Mouse (Mus musculus) ES-Bruce4 (cell line): ENCODE measurements around the gene Slc2a12. TPM values are rescaled to one million over a fixed set of nuclear protein-coding genes. Genes with fewer than 3 reads are reported as not detected.

Experiments
- H3K27ac ChIP-seq: 2 replicates; pipeline ENCODE4 v1.5.1; 2012; ENCODE audit warnings: low read length, inconsistent platforms; ENCODE audit not compliant: insufficient read depth
- H3K27me3 ChIP-seq: 2 replicates; pipeline ENCODE4 v1.6.1; 2012; ENCODE audit warnings: mild to moderate bottlenecking, low read length, inconsistent platforms; ENCODE audit not compliant: control insufficient read depth, poor library complexity, insufficient read depth, severe bottlenecking
- H3K36me3 ChIP-seq: 2 replicates; pipeline ENCODE4 v1.6.1; 2012; ENCODE audit warnings: inconsistent platforms, mild to moderate bottlenecking, low read length, moderate library complexity; ENCODE audit not compliant: control insufficient read depth, poor library complexity, insufficient read depth, severe bottlenecking
- H3K4me1 ChIP-seq: one replicate; pipeline ENCODE4 v1.8.1; 2011; ENCODE audit warnings: low read length; ENCODE audit not compliant: control insufficient read depth, insufficient read depth
- H3K4me3 ChIP-seq: 2 replicates; pipeline ENCODE4 v1.5.1; 2011; ENCODE audit warnings: low read depth, mild to moderate bottlenecking, low read length
- H3K9ac ChIP-seq: 2 replicates; pipeline ENCODE4 v1.6.1; 2012; ENCODE audit warnings: low read depth, mild to moderate bottlenecking, inconsistent platforms; ENCODE audit not compliant: poor library complexity, severe bottlenecking
- H3K9me3 ChIP-seq: replicated peaks from 2 replicates; pipeline ENCODE4 v1.6.1; 2012; ENCODE audit warnings: mild to moderate bottlenecking, low read length, inconsistent platforms; ENCODE audit not compliant: control insufficient read depth, poor library complexity, insufficient read depth, severe bottlenecking
- CTCF ChIP-seq: IDR thresholded peaks from one replicate; pipeline ENCODE4 v1.8.1; 2011; ENCODE audit warnings: low read depth, low read length
- EP300 ChIP-seq: IDR thresholded peaks from 2 replicates; pipeline ENCODE4 v1.6.1; 2011; ENCODE audit warnings: low read depth, low read length; ENCODE audit not compliant: insufficient read depth
- POLR2A ChIP-seq: IDR thresholded peaks from one replicate; pipeline ENCODE4 v1.8.1; 2011; ENCODE audit warnings: low read length; ENCODE audit not compliant: insufficient read depth
- polyA plus RNA-seq: library from polyadenylated mRNA; stranded (reverse); fragments of >200 nt; gene quantifications from 2 replicates; pipeline ENCODE4 v1.2.4, GENCODE M21; 2011; ENCODE audit warnings: low read depth; ENCODE audit not compliant: missing spikeins, insufficient read depth, insufficient read length

The Slc2a12 gene
- polyA plus RNA-seq, 1 experiment = 1.5 TPM

GRCm38 (mm10) chr10:22613301-22613700 is 31.5 kb upstream of the Slc2a12 start:
- Histone ChIP-seq H3K27me3 (no peaks in the 10 kb centered on the region), H3K4me1 (no peaks in the 10 kb centered on the region), H3K9ac (no peak overlapping the region), H3K9me3 (no peaks in the 10 kb centered on the region; the same call in 1 of the 2 replicates), H3K27ac (no peak overlapping the region), H3K4me3 (no peak overlapping the region), H3K36me3 (no peaks in the 10 kb centered on the region)
- TF ChIP-seq CTCF (no peak), POLR2A (no peak), EP300 (no peak)

DNA sequence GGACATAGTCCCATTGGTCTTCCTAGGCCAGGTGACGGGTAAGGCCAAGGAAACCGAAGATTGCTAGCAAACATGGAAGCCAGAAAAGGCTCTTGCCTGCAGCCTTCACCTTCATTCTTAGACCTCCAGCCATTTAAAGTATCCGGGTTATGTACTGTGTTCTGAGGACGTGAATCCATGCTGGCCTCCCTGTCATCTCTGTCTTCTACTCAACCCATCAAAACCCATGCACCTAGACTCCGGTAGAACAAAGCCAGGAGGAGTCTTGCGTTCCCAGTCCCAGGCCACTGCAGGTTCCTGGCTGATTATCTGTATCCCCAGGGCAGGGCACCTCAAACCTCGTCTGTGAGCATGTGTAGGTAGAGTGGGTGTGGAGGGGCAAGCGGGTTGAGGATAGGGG is 30.3 kb upstream of the Slc2a12 start:
- H3K9ac ChIP-seq = no peak overlapping the region
- TF ChIP-seq POLR2A (no peak), EP300 (no peak), CTCF (no peak)
- H3K27me3 ChIP-seq = no peaks in the 10 kb centered on the region

GRCm38 (mm10) chr10:22615309-22615708 is 29.5 kb upstream of the Slc2a12 start:
- Histone ChIP-seq H3K9ac (no peak overlapping the region), H3K27me3 (no peaks in the 10 kb centered on the region), H3K27ac (no peak overlapping the region), H3K4me1 (no peaks in the 10 kb centered on the region), H3K4me3 (no peak overlapping the region), H3K9me3 (peaks cover 3% of the 10 kb centered on the region; the same call in 1 of the 2 replicates), H3K36me3 (no peaks in the 10 kb centered on the region)
- no peak for TF ChIP-seq POLR2A
- TF ChIP-seq EP300 = no peak
- no peak for TF ChIP-seq CTCF

More for the DNA sequence above, 30.3 kb upstream of the Slc2a12 start:
- Histone ChIP-seq H3K36me3 (no peaks in the 10 kb centered on the region), H3K4me3 (no peak overlapping the region), H3K9me3 (peaks cover 3% of the 10 kb centered on the region; the same call in 1 of the 2 replicates), H3K4me1 (no peaks in the 10 kb centered on the region), H3K27ac (no peak overlapping the region)

GRCm38 (mm10) chr10:22618842-22619241 is 26.0 kb upstream of the Slc2a12 start:
- H3K9me3 ChIP-seq = peaks cover 3% of the 10 kb centered on the region; the same call in 1 of the 2 replicates
- H3K36me3 ChIP-seq = no peaks in the 10 kb centered on the region
- H3K27me3 ChIP-seq = no peaks in the 10 kb centered on the region
- no peak overlapping the region for H3K27ac ChIP-seq
- H3K4me3 ChIP-seq = no peak overlapping the region
- H3K9ac ChIP-seq = no peak overlapping the region
- H3K4me1 ChIP-seq = no peaks in the 10 kb centered on the region
- TF ChIP-seq EP300 (no peak), POLR2A (no peak), CTCF (peak; percentile 66)

DNA sequence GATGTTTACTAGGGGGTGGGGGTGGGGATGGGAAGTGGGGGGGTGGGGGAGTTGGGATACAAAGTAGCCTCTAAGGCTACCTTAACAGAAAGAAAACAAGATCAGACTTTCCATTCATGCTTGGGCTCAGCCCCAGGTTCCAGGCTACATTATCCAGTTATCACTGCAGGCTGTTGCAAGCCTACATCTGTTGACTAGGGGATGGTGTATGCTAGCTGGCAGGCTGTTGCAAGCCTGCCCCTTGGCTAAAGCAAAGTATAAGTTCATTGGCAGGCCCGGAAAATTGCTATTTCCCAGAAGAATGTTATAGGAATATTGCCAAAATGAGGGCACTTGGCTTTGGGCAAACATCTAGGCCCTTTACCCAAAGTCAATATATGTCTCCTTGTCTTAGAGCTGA is 16.0 kb upstream of the Slc2a12 start:
- no peaks in the 10 kb centered on the region for H3K36me3 ChIP-seq
- no peak overlapping the region for H3K27ac ChIP-seq

DNA sequence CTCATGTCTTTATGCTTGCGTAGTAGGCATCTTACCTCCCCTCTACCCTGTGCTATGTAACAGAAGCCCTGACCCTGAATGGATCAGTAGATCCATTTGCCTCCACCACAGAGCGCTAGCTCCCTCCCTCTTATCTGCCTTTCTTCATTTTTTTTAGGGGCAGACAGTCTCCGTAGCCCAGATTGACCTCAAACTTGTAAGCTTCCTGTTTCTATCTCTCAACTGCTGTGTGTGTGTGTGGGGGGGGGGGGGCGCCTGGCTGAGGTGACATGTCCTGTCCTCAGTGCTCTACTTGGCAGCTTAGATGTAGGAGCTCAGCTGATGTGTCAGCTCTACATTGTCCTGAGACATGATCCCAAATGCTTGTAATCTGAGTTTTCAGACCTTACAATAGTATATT is 13.7 kb upstream of the Slc2a12 start:
- TF ChIP-seq POLR2A (no peak), EP300 (no peak), CTCF (no peak)
- Histone ChIP-seq H3K36me3 (no peaks in the 10 kb centered on the region), H3K27me3 (no peaks in the 10 kb centered on the region), H3K4me3 (no peak overlapping the region), H3K9me3 (no peaks in the 10 kb centered on the region), H3K4me1 (no peaks in the 10 kb centered on the region), H3K9ac (no peak overlapping the region), H3K27ac (no peak overlapping the region)

More for the DNA sequence above, 16.0 kb upstream of the Slc2a12 start:
- Histone ChIP-seq H3K9me3 (no peaks in the 10 kb centered on the region), H3K4me3 (no peak overlapping the region), H3K27me3 (no peaks in the 10 kb centered on the region), H3K9ac (no peak overlapping the region), H3K4me1 (no peaks in the 10 kb centered on the region)
- TF ChIP-seq POLR2A = no peak
- no peak for TF ChIP-seq EP300
- no peak for TF ChIP-seq CTCF
